Mouse (Mus musculus) liver, postnatal 0 days (tissue): ENCODE data around the gene Ubr1. TPM values are rescaled to one million over a fixed set of nuclear protein-coding genes. Genes with fewer than 3 reads are reported as not detected.
"Not testable (repeated sequence)": the region's sequence is repeated elsewhere in the genome, so short reads cannot be mapped to it uniquely, and the experiment has no call there.

ENCODE experiments used
- ATAC-seq: fragments of 200-750 bp; cut with Nextera tagmentation; 2 replicates; pipeline ENCODE4 v1.8.0; 2017; ENCODE audit warnings: mild to moderate bottlenecking, moderate library complexity
- DNase-seq: peaks from one replicate; pipeline ENCODE4 v3.0.0-alpha.2; 2016
- H3K27ac ChIP-seq: fragments of 300-500 bp; sonication (generic); 2 replicates; pipeline ENCODE4 v1.5.1; 2014; ENCODE audit warnings: antibody characterized with exemption, moderate library complexity, mild to moderate bottlenecking, low read depth
- H3K27me3 ChIP-seq: fragments of 300-500 bp; sonication (generic); 2 replicates; pipeline ENCODE4 v1.6.1; 2014; ENCODE audit warnings: low read length, control low read depth, mixed read lengths; ENCODE audit not compliant: insufficient read depth
- H3K36me3 ChIP-seq: fragments of 300-500 bp; sonication (generic); replicated peaks from 2 replicates; pipeline ENCODE4 v1.6.1; 2014; ENCODE audit warnings: mild to moderate bottlenecking, control low read depth, low read length, moderate library complexity, mixed read lengths; ENCODE audit not compliant: insufficient read depth
- H3K4me1 ChIP-seq: fragments of 300-500 bp; sonication (generic); 2 replicates; pipeline ENCODE4 v1.6.1; 2014; ENCODE audit warnings: antibody characterized with exemption, mild to moderate bottlenecking, control low read depth; ENCODE audit not compliant: insufficient read depth
- H3K4me2 ChIP-seq: fragments of 300-500 bp; sonication (generic); 2 replicates; pipeline ENCODE4 v1.6.1; 2014; ENCODE audit warnings: low read depth, mild to moderate bottlenecking, low read length, moderate library complexity, mixed read lengths
- H3K4me3 ChIP-seq: fragments of 300-500 bp; sonication (generic); 2 replicates; pipeline ENCODE4 v1.5.1; 2014; ENCODE audit warnings: low read depth, low read length
- H3K9ac ChIP-seq: fragments of 300-500 bp; sonication (generic); replicated peaks from 2 replicates; pipeline ENCODE4 v1.6.1; 2014; ENCODE audit warnings: mild to moderate bottlenecking, moderate library complexity
- H3K9me3 ChIP-seq: fragments of 300-500 bp; sonication (generic); 2 replicates; pipeline ENCODE4 v1.6.1; 2016; ENCODE audit warnings: mild to moderate bottlenecking, control low read depth, low read length, mixed read lengths
- CTCF ChIP-seq: sonication (generic); IDR thresholded peaks from 2 replicates; pipeline ENCODE4 v1.5.1; 2016; ENCODE audit warnings: antibody characterized with exemption, low read depth
- EP300 ChIP-seq: IDR thresholded peaks from 2 replicates; pipeline ENCODE4 v1.6.1; 2016; ENCODE audit warnings: antibody characterized with exemption, low read depth, mild to moderate bottlenecking
- WGBS: fragments of 180-500 bp; shearing (Covaris S2); extraction: QIAGEN DNeasy Blood & Tissue Kit; methylation state at CpG from one replicate; pipeline ENCODE4 v1.1.7; 2014; ENCODE audit not compliant: insufficient replicate concordance; 5-methylcytosine and 5-hydroxymethylcytosine counted together
- polyA plus RNA-seq: library from polyadenylated mRNA; unstranded; fragments of >200 nt; fragmentation: Nextera tagmentation; extraction: Ambion mirVana; gene quantifications from 2 replicates; pipeline ENCODE4 v1.2.1, GENCODE M21; 2015

Ubr1 gene
- polyA plus RNA-seq, 1 experiment from 2014 or later: 6.6 TPM

GRCm38 (mm10) chr2:120977926-120978692, 7.6 kb upstream of the Ubr1 start:
- DNase-seq: no peak
- Histone ChIP-seq H3K27ac (peak overlapping the region; percentile 93), H3K36me3 (no peaks in the 10 kb centered on the region), H3K9me3 (no peaks in the 10 kb centered on the region), H3K4me2 (peak overlapping the region; percentile 94), H3K27me3 (no peaks in the 10 kb centered on the region), H3K4me1 (peaks cover 11% of the 10 kb centered on the region), H3K4me3 (peak overlapping the region; percentile 87), H3K9ac (peak overlapping the region; percentile 84)
- TF ChIP-seq EP300: no peak
- no peak for TF ChIP-seq CTCF
- WGBS: 83% methylated on average over 8 of the region's 8 CpGs
- no peak for ATAC-seq

GRCm38 (mm10) chr2:120976990-120977925, 6.7 kb upstream of the Ubr1 start, which contains the start of gene Tmem62:
Gene Tmem62 (plus strand): TSS chr2:120977017.
- H3K36me3 ChIP-seq: no peaks in the 10 kb centered on the region
- 2% methylated on average over 63 of the region's 71 CpGs for WGBS
- ATAC-seq (peak; percentile 82), DNase-seq (peak; percentile 84)
- H3K9me3 ChIP-seq: no peaks in the 10 kb centered on the region
- H3K9ac ChIP-seq: peak within 1 kb of the TSS; percentile 84
- no peaks in the 10 kb centered on the region for H3K27me3 ChIP-seq
- H3K4me3 ChIP-seq: peak within 1 kb of the TSS; percentile 87
- H3K27ac ChIP-seq: peak within 1 kb of the TSS; percentile 93
- TF ChIP-seq CTCF (peak; percentile 64), EP300 (peak; percentile 49; the same call in 1 of the 2 replicates)
- H3K4me1 ChIP-seq: peaks cover 15% of the 10 kb centered on the region
- peak within 1 kb of the TSS; percentile 94 for H3K4me2 ChIP-seq

- WGBS: 52% methylated on average over 4 of the region's 4 CpGs
- Histone ChIP-seq H3K27me3 (no peaks in the 10 kb centered on the region), H3K36me3 (no peaks in the 10 kb centered on the region), H3K9me3 (no peaks in the 10 kb centered on the region), H3K4me2 (peak overlapping the region; percentile 94), H3K27ac (peak overlapping the region; percentile 93; the same call in 1 of the 2 replicates), H3K4me1 (peaks cover 15% of the 10 kb centered on the region), H3K9ac (no peak overlapping the region), H3K4me3 (peak overlapping the region; percentile 87)
- ATAC-seq: no peak
- TF ChIP-seq CTCF (peak; percentile 70), EP300 (no peak)
- DNase-seq: peak; percentile 19
These were observed 5.8 kb upstream of the Ubr1 start for GRCm38 (mm10) chr2:120976308-120976707.

GRCm38 (mm10) chr2:120972964-120973363, 2.4 kb upstream of the Ubr1 start:
- peak overlapping the region; percentile 8; the same call in 1 of the 2 replicates for H3K4me3 ChIP-seq
- peak overlapping the region; percentile 62 for H3K4me2 ChIP-seq
- H3K9me3 ChIP-seq: no peaks in the 10 kb centered on the region
- WGBS: 30% methylated on average over 5 of the region's 5 CpGs
- peaks cover 29% of the 10 kb centered on the region for H3K4me1 ChIP-seq
- H3K36me3 ChIP-seq: no peaks in the 10 kb centered on the region
- ATAC-seq: no peak
- no peak overlapping the region for H3K9ac ChIP-seq
- no peaks in the 10 kb centered on the region for H3K27me3 ChIP-seq
- H3K27ac ChIP-seq: no peak overlapping the region
- no peak for TF ChIP-seq EP300
- TF ChIP-seq CTCF: peak; percentile 40
- peak; percentile 42 for DNase-seq

- peaks cover 25% of the 10 kb centered on the region for H3K4me1 ChIP-seq
- H3K9ac ChIP-seq, H3K4me2 ChIP-seq, H3K27me3 ChIP-seq, H3K9me3 ChIP-seq, ATAC-seq, H3K27ac ChIP-seq, H3K36me3 ChIP-seq, DNase-seq, H3K4me3 ChIP-seq: not testable (repeated sequence)
- WGBS: 88% methylated on average over 8 of the region's 8 CpGs
These were observed 1.7 kb upstream of the Ubr1 start for GRCm38 (mm10) chr2:120972257-120972656.

GRCm38 (mm10) chr2:120971766-120972165, 1.3 kb upstream of the Ubr1 start:
- no peak for ATAC-seq
- no peak for TF ChIP-seq CTCF
- no peak for TF ChIP-seq EP300
- Histone ChIP-seq H3K27ac (no peak overlapping the region), H3K9me3 (no peaks in the 10 kb centered on the region), H3K4me2 (no peak overlapping the region), H3K9ac (no peak overlapping the region), H3K4me3 (no peak overlapping the region), H3K27me3 (no peaks in the 10 kb centered on the region), H3K36me3 (no peaks in the 10 kb centered on the region), H3K4me1 (peaks cover 25% of the 10 kb centered on the region)
- WGBS: 86% methylated on average over 4 of the region's 4 CpGs
- DNase-seq: no peak
